ENCODE assay signal across 9 mouse cellular contexts in the genomic region with DNA sequence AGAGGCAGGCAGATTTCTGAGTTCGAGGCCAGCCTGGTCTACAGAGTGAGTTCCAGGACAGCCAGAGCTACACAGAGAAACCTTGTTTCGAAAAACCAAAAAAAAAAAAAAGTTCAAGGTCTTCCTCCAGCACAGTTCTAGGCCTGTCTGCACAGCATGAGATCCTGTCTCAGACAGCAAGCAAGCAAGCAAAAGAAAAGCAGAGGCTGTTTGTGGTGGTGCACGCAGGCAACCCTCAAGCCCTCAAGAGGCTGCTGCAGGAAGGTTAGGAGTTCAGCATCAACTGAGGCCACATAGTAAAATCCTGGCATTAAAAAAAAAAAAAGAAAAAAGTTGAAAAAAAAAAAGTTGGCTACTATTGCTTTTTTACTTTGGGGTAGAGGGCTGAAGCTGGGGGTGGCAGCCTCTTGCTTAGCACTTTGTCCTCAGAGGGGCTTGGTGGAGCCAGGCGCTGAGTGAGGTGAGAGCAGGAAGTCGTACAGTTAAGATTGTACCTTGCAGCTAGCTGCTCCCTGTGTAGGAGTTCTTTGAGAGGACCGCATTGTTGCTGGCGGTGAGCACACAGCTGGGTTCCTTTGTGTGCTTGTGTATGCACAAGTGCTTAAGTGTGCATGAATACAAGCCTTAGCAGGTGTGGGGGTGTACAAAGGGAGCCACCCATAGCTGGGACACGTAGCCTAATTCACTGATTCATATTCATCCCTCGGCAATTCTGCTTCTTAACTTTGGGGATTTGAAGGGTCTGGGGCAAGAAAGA. TPM values are rescaled to one million over a fixed set of nuclear protein-coding genes. Genes with fewer than 3 reads are reported as not detected.
DNase-seq lines count a peak whose midpoint lies in the region; ATAC-seq and TF ChIP-seq lines count a peak whose summit lies in the region.
"Had no signal": no experiment of that assay in that cellular context is flagged by ENCODE, and none has a peak within 500 bp of the region (broad histone marks: within the 10 kb centered on the region; RNA-seq: fewer than 3 reads in every experiment).

No protein-coding gene starts in this region.

- H3K4me2 ChIP-seq in hindbrain, embryonic 12.5 days (replicated peaks) = peak overlapping the region; percentile 59
- peak overlapping the region; percentile 59 for H3K4me2 ChIP-seq in midbrain, embryonic 14.5 days (ENCODE audit: low read length)

- peaks cover 76% of the 10 kb centered on the region for H3K4me1 ChIP-seq in E14TG2a.4 (replicated peaks; ENCODE audit: low read depth, low read length)
- peaks cover 16% of the 10 kb centered on the region for H3K4me1 ChIP-seq in hindbrain, embryonic 12.5 days
- H3K4me1 ChIP-seq in midbrain, embryonic 14.5 days (ENCODE audit: control insufficient read depth, insufficient read depth, low read length) = peaks cover 6% of the 10 kb centered on the region

- H3K27me3 ChIP-seq in E14TG2a.4 (ENCODE audit: insufficient read depth, low read length) = no peaks in the 10 kb centered on the region
- no peaks in the 10 kb centered on the region for H3K27me3 ChIP-seq in hindbrain, embryonic 12.5 days
- no peaks in the 10 kb centered on the region for H3K27me3 ChIP-seq in midbrain, embryonic 14.5 days (ENCODE audit: control insufficient read depth, insufficient read depth, low read length)
- H3K27me3 ChIP-seq: megakaryocyte, embryonic 14.5 days had no signal

- 36% methylated on average over 9 of the region's 9 CpGs for WGBS in hindbrain, embryonic 12.5 days
- WGBS in midbrain, embryonic 14.5 days = 31% methylated on average over 9 of the region's 9 CpGs

- no peaks in the 10 kb centered on the region for H3K9me3 ChIP-seq in E14TG2a.4 (ENCODE audit: low read length)
- H3K9me3 ChIP-seq in hindbrain, embryonic 12.5 days (replicated peaks) = no peaks in the 10 kb centered on the region
- no peaks in the 10 kb centered on the region for H3K9me3 ChIP-seq in midbrain, embryonic 14.5 days (ENCODE audit: control insufficient read depth, low read length)
- H3K9me3 ChIP-seq: megakaryocyte, embryonic 14.5 days had no signal

- peaks cover 76% of the 10 kb centered on the region for H3K36me3 ChIP-seq in E14TG2a.4 (ENCODE audit: insufficient read depth, low read length)
- H3K36me3 ChIP-seq in hindbrain, embryonic 12.5 days = peaks cover 32% of the 10 kb centered on the region
- H3K36me3 ChIP-seq in midbrain, embryonic 14.5 days (ENCODE audit: control insufficient read depth, insufficient read depth, low read length) = peaks cover 41% of the 10 kb centered on the region

- H3K4me3 ChIP-seq in E14TG2a.4 (replicated peaks; ENCODE audit: low read length) = peak overlapping the region; percentile 85
- H3K4me3 ChIP-seq in hindbrain, embryonic 12.5 days = 0 out of 2 replicates have a peak overlapping the region, but pooled peaks have one; percentile 23
- H3K4me3 ChIP-seq in midbrain, embryonic 14.5 days (replicated peaks; ENCODE audit: low read depth, low read length) = no peak overlapping the region

- intact Hi-C loops in left cerebral cortex, postnatal 4 days (cut with DNase I) = loop anchor here (5.0 to 10.0 kb wide), 2 partner anchors 66 to 214 kb away; a partner anchor contains a TSS

- peak overlapping the region; percentile 57; the same call in 1 of the 2 replicates for H3K9ac ChIP-seq in hindbrain, embryonic 12.5 days
- H3K9ac ChIP-seq in midbrain, embryonic 14.5 days (replicated peaks; ENCODE audit: low read length) = peak overlapping the region; percentile 49; the same call in 1 of the 2 replicates

- no peak for ATAC-seq in hindbrain, embryonic 12.5 days (ENCODE audit: low FRiP score)
- ATAC-seq in midbrain, embryonic 14.5 days (ENCODE audit: low FRiP score, low TSS enrichment) = no peak

- no peak for TF ChIP-seq CTCF in E14TG2a.4 (conservative IDR thresholded peaks at IDR 0.05; ENCODE audit: low read length)

- peak overlapping the region; percentile 65 for H3K27ac ChIP-seq in hindbrain, embryonic 12.5 days
- H3K27ac ChIP-seq in midbrain, embryonic 14.5 days (replicated peaks; ENCODE audit: low read depth, low read length) = peak overlapping the region; percentile 55; the same call in 1 of the 2 replicates

- DNase-seq in embryo, embryonic 10 days (ENCODE audit: low spot score) = peak; percentile 47
- DNase-seq in embryo, embryonic 9.5 days (ENCODE audit: extremely low spot score) = no peak
- peak; percentile 16 for DNase-seq in midbrain, embryonic 14.5 days
- DNase-seq in cerebellum, adult 9-11 months = no peak
- no peak for DNase-seq in left cerebral cortex, postnatal 4 days
- no peak for DNase-seq in left cerebral cortex, adult 8-10 months (ENCODE audit: low spot score in 2 of 2)

RNA-seq across cellular contexts. Expression of a gene that starts 8.1 kb away (rescaled TPM):
- polyA plus RNA-seq in hindbrain, embryonic 12.5 days (2016; fragmentation: Nextera tagmentation; extraction: Ambion mirVana) = 60.2 and 62.1 TPM in 2 replicates
- polyA plus RNA-seq in midbrain, embryonic 14.5 days (2014; fragmentation: Nextera tagmentation; extraction: Ambion mirVana) = 46.4 and 55.4 TPM in 2 replicates
- total RNA-seq in left cerebral cortex, postnatal 4 days (2021) = 10 to 100 TPM; 34.4 to 38.2 TPM
- 10 to 100 TPM; 58.6 to 61.1 (median 59.1) TPM for total RNA-seq in left cerebral cortex, adult 8-10 months (2022)

RNA-seq across cellular contexts. Expression of a gene that starts 11.4 kb away (rescaled TPM):
- 0.05 and 0.07 TPM in 2 replicates for polyA plus RNA-seq in hindbrain, embryonic 12.5 days (2016; fragmentation: Nextera tagmentation; extraction: Ambion mirVana)
- polyA plus RNA-seq in midbrain, embryonic 14.5 days (2014; fragmentation: Nextera tagmentation; extraction: Ambion mirVana) = 0.08 and 0.09 TPM in 2 replicates
- total RNA-seq in left cerebral cortex, postnatal 4 days (2021) = under 1 TPM; 0.46 to 0.48 TPM
- total RNA-seq in left cerebral cortex, adult 8-10 months (2022) = 1 to 10 TPM in 3 of 4 experiments, under 1 TPM in 1; 0.85 to 2.0 (median 1.7) TPM

RNA-seq across cellular contexts. Expression of a gene that starts 11.5 kb away (rescaled TPM):
- polyA plus RNA-seq in hindbrain, embryonic 12.5 days (2016; fragmentation: Nextera tagmentation; extraction: Ambion mirVana) = 32.3 and 37.0 TPM in 2 replicates
- 11.3 and 13.1 TPM in 2 replicates for polyA plus RNA-seq in midbrain, embryonic 14.5 days (2014; fragmentation: Nextera tagmentation; extraction: Ambion mirVana)
- total RNA-seq in left cerebral cortex, postnatal 4 days (2021) = 10 to 100 TPM; 16.1 to 18.7 TPM
- total RNA-seq in left cerebral cortex, adult 8-10 months (2022) = 10 to 100 TPM; 23.4 to 26.9 (median 24.4) TPM

RNA-seq across cellular contexts. Expression of a gene that starts 37.4 kb away (rescaled TPM):
- 79.2 and 92.1 TPM in 2 replicates for polyA plus RNA-seq in hindbrain, embryonic 12.5 days (2016; fragmentation: Nextera tagmentation; extraction: Ambion mirVana)
- 93.0 and 101 TPM in 2 replicates for polyA plus RNA-seq in midbrain, embryonic 14.5 days (2014; fragmentation: Nextera tagmentation; extraction: Ambion mirVana)
- total RNA-seq in left cerebral cortex, postnatal 4 days (2021) = 10 to 100 TPM; 97.5 to 99.8 TPM
- total RNA-seq in left cerebral cortex, adult 8-10 months (2022) = 100 to 1,000 TPM; 136 to 146 (median 141) TPM

RNA-seq across cellular contexts. Expression of a gene that starts 40.3 kb away (rescaled TPM):
- polyA plus RNA-seq in hindbrain, embryonic 12.5 days (2016; fragmentation: Nextera tagmentation; extraction: Ambion mirVana) = 34.1 and 38.9 TPM in 2 replicates
- polyA plus RNA-seq in midbrain, embryonic 14.5 days (2014; fragmentation: Nextera tagmentation; extraction: Ambion mirVana) = 54.0 and 75.3 TPM in 2 replicates
- 100 to 1,000 TPM; 168 to 170 TPM for total RNA-seq in left cerebral cortex, postnatal 4 days (2021)
- 100 to 1,000 TPM; 112 to 132 (median 120) TPM for total RNA-seq in left cerebral cortex, adult 8-10 months (2022)

Comparison
In these comparisons a context has a peak if more than half of its experiments do, and no peak if none do; other contexts are left out.
1. DNase-seq: peak in embryo, embryonic 10 days (single experiment) and midbrain, embryonic 14.5 days (single experiment); none in embryo, embryonic 9.5 days (single experiment), cerebellum, adult 9-11 months (single experiment), left cerebral cortex, postnatal 4 days (single experiment) and left cerebral cortex, adult 8-10 months (0 of 2).